Mouse (Mus musculus) spleen, adult 2 months (tissue): ENCODE measurements around the gene Rptor. TPM values are rescaled to one million over a fixed set of nuclear protein-coding genes. Genes with fewer than 3 reads are reported as not detected.

Experiments used
- DNase-seq, 2 experiments: peaks; one replicate each; pipeline versions ENCODE4 v3.0.0 to v3.0.0-alpha.2; 2012 to 2021; ENCODE audit warnings: low spot score in 2 of 2, low read depth in 1 of 2
- H3K27ac ChIP-seq: fragments of 200-500 bp; 2 replicates; pipeline ENCODE4 v1.5.1; 2012; ENCODE audit warnings: low read length, inconsistent platforms; ENCODE audit not compliant: insufficient read depth
- H3K27me3 ChIP-seq: fragments of 200-500 bp; 2 replicates; pipeline ENCODE4 v1.6.1; 2012; ENCODE audit warnings: mild to moderate bottlenecking, moderate library complexity, low read length, inconsistent platforms; ENCODE audit not compliant: control insufficient read depth, insufficient read depth
- H3K36me3 ChIP-seq: fragments of 200-500 bp; 2 replicates; pipeline ENCODE4 v1.6.1; 2012; ENCODE audit warnings: mild to moderate bottlenecking, low read length, inconsistent platforms; ENCODE audit not compliant: control insufficient read depth, insufficient read depth
- H3K4me1 ChIP-seq: fragments of 200-500 bp; 2 replicates; pipeline ENCODE4 v1.6.1; 2011; ENCODE audit warnings: inconsistent platforms; ENCODE audit not compliant: control insufficient read depth, insufficient read depth, insufficient read length
- H3K4me3 ChIP-seq: fragments of 200-500 bp; 2 replicates; pipeline ENCODE4 v1.5.1; 2011; ENCODE audit warnings: mild to moderate bottlenecking, inconsistent platforms; ENCODE audit not compliant: insufficient read depth, insufficient read length; ENCODE audit errors: extremely low read depth
- CTCF ChIP-seq: fragments of 200-500 bp; IDR thresholded peaks from 2 replicates; pipeline ENCODE4 v1.5.1; 2011; ENCODE audit warnings: mild to moderate bottlenecking, inconsistent platforms; ENCODE audit not compliant: insufficient read depth, insufficient read length, insufficient replicate concordance; ENCODE audit errors: extremely low read depth
- POLR2A ChIP-seq: fragments of 200-500 bp; IDR thresholded peaks from 2 replicates; pipeline ENCODE4 v1.6.1; 2011; ENCODE audit warnings: low read depth, low read length, inconsistent platforms
- WGBS: fragments of 180-500 bp; shearing (Covaris S2); methylation state at CpG from one replicate; pipeline ENCODE4 v1.1.7; 2018; 5-methylcytosine and 5-hydroxymethylcytosine counted together
- polyA plus RNA-seq: library from polyadenylated mRNA; depleted of rRNA; stranded (reverse); fragments of >200 nt; gene quantifications from 2 replicates; pipeline ENCODE4 v1.2.3, GENCODE M21; 2012

Gene Rptor
- polyA plus RNA-seq, 1 experiment, result 18.0 TPM

DNA sequence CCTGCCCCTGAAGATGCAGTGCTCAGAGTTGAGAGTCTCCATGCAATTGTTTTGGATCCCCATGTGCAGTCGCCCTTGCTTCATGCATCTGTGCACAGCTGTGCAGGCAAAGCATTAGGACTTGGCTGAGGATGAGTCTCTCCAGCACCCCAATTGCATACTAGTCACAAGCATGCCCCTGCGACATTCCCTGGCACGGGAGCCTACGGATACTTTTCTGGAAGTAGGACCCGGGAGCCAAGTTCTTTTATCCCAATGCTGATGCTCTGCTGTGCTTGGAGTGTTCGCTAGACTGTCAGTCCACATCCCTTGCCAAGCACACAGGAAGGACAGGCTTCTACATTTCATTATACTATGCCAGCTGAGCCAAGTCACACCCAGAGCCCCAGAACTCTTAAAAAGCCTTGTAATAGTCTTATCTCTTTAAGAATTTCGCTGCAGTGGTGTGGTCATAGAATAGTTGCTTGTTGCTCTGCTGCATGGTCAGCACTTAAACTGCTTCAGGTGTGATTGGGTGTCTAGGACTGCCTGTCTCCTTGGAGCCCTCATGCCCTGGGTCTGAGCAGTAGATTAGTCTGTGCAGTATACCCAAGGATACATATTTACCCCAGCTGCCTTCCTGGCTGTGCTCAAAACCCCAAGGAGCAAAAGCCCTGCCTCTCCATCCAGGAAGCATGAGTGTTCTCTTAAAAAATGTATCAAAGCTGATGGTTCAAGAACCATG is 183.1 kb downstream of the Rptor start:
- WGBS, result 90% methylated on average over 7 of the region's 7 CpGs
- H3K27ac ChIP-seq, result no peak overlapping the region
- H3K4me1 ChIP-seq, result no peaks in the 10 kb centered on the region
- no peak overlapping the region for H3K4me3 ChIP-seq
- no peaks in the 10 kb centered on the region for H3K27me3 ChIP-seq
- TF ChIP-seq POLR2A, result no peak
- no peak for TF ChIP-seq CTCF
- no peak for DNase-seq
- H3K36me3 ChIP-seq, result no peaks in the 10 kb centered on the region

DNA sequence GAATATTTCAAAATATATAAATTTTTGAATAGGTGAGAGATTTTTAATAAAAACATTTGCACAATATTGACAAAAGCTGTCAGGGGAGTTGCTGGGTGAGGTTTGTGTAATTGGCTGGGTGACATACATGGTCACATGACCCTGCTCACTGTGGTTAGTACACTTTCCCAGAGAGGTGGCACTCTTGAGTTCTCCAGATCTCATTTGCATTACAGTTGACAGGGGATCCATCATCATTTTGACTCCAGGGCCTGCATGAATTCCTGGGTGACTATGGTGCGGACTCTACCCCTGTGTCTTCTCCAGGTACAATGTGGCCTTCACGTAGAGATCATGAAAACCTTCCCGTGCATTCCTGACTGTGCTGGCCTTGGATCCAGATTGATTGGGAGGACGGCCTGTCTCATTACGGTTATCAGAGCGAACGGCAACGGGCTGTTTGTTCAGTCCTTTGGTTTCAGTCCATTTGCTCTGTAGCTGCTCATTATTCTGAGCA is 183.7 kb downstream of the Rptor start:
- H3K4me3 ChIP-seq, result no peak overlapping the region
- 94% methylated on average over 8 of the region's 8 CpGs for WGBS
- no peaks in the 10 kb centered on the region for H3K27me3 ChIP-seq
- no peaks in the 10 kb centered on the region for H3K4me1 ChIP-seq
- H3K27ac ChIP-seq, result no peak overlapping the region
- no peak for TF ChIP-seq CTCF
- TF ChIP-seq POLR2A, result no peak
- DNase-seq, result no peak
- H3K36me3 ChIP-seq, result no peaks in the 10 kb centered on the region

DNA sequence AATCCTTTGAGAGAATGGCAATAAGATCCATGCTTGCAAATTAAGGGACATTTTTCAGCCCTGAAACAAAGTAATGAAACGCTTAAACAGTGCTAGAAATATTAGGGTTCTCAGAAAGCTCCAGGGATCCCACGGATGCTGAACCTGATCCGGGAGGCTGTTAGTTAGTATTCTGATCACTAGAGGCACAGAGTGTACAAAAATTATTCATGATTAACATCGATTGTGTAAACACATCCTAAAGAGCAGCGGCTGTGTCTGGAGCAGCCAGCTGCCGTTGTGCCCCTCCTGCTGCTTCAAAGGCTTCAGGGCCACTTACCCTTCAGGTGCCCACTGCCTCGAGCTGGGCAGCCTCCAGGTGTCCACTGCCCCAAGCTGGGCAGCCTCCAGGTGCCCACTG is 185.8 kb downstream of the Rptor start:
- Histone ChIP-seq H3K27me3 (no peaks in the 10 kb centered on the region), H3K27ac (no peak overlapping the region), H3K4me1 (no peaks in the 10 kb centered on the region), H3K36me3 (no peaks in the 10 kb centered on the region), H3K4me3 (no peak overlapping the region)
- 94% methylated on average over 7 of the region's 7 CpGs for WGBS
- TF ChIP-seq CTCF (no peak), POLR2A (no peak)
- no peak for DNase-seq

DNA sequence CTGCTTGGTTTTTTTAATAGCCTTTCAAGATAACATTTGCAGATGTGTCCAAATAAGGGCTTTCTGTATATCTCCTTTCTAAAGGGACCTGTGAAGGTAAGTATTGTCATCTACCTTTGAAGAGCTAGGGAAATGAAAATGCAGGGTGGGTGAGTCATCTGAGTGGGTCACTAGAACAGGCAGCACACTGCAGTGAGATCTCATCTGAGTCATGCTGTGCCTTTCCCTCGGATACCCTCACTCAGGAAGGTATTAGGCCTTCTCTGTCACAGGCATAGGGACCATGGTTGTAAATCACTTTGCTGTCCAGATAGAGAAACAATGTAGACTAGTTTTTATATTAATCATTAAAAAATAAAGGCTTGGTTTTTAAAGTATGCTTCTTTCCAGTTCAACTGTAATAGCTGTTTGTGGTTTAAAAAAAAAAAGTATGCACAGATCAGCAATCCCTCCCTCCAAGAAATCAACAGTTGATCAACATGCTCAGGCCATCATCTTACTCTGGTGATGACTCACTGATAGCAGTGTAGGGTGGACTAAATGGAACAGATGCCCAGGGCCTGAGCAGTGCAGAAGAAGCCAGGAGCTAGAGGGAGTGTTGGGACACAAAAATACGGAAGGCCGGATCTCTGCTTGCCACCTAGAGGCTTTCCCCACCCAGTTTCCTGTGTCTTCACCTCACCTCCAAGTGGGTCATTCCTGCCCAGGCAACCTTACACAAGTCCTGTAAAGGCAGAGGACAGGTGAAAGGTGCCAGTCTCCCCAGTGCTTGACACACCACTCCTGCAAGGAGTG is 186.4 kb downstream of the Rptor start:
- no peak for DNase-seq
- Histone ChIP-seq H3K4me1 (no peaks in the 10 kb centered on the region), H3K27me3 (no peaks in the 10 kb centered on the region), H3K27ac (no peak overlapping the region), H3K4me3 (no peak overlapping the region), H3K36me3 (no peaks in the 10 kb centered on the region)
- 84% methylated on average over 3 of the region's 3 CpGs for WGBS
- no peak for TF ChIP-seq POLR2A
- no peak for TF ChIP-seq CTCF

DNA sequence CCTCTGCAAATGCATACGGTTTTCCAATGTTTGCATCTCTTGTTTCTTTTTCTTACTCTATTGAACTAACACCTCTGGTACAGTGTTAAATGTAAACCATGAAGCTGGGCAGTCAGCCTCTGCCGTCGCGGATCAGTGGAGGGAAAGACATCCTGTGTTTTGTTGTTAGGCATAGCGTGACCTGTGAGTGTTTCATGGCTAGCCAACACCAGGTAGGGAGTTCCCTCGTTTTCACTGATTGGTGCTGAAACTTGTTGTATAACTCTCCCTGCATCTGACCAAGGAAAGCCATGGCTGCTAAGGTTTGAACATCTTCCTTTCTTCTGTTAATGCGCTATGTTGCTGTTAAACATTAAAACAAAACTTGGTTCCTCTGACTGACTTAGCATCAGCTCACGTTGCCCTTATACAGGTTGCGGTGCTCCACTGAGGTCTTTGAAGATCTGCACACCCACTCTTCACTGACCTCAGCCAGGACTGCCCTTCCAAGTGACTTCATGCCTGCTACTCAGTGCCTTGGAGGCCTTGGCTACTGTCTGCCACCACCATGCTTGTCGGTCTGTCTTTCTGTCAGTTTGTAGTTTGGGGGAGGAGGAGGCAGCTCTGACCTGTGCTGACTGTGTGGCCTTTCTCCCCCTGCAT is 189.3 kb downstream of the Rptor start:
- WGBS, result 86% methylated on average over 10 of the region's 10 CpGs
- H3K36me3 ChIP-seq, result no peaks in the 10 kb centered on the region
- H3K27me3 ChIP-seq, result no peaks in the 10 kb centered on the region
- no peak for TF ChIP-seq CTCF
- TF ChIP-seq POLR2A, result no peak
- H3K4me1 ChIP-seq, result no peaks in the 10 kb centered on the region
- H3K4me3 ChIP-seq, result no peak overlapping the region
- H3K27ac ChIP-seq, result no peak overlapping the region
- DNase-seq, result no peak

DNA sequence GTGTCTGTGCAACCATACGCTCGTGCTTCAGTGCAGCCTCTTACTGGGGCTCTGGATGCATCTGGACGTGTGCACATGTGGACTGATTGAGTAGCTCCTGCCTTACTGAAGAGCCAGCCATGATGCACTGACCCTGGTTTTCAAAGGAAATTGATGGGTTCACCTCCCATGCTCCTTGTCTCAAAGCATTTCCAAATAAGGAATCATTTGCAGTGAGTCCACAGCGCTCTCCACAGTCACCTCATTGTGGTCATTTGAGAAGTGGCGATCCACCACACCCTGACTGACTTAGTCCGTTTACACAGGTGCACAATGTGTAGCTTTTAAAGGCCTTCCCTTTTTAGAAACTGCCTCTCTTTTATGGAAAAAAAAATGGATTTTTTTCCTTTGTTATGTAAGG is 190.7 kb downstream of the Rptor start:
- no peak overlapping the region for H3K4me3 ChIP-seq
- no peaks in the 10 kb centered on the region for H3K27me3 ChIP-seq
- H3K36me3 ChIP-seq, result no peaks in the 10 kb centered on the region
- no peak for TF ChIP-seq POLR2A
- no peak for TF ChIP-seq CTCF
- DNase-seq, result no peak
- 88% methylated on average over 6 of the region's 6 CpGs for WGBS
- no peak overlapping the region for H3K27ac ChIP-seq
- H3K4me1 ChIP-seq, result no peaks in the 10 kb centered on the region
